Mouse (Mus musculus): ENCODE results near the gene 1700088E04Rik. TPM values are rescaled to one million over a fixed set of nuclear protein-coding genes. Genes with fewer than 3 reads are reported as not detected.

The 1700088E04Rik gene
- 25.5 TPM for polyA plus RNA-seq (2014; fragmentation: Illumina TruSeq; extraction: RNeasy Lipid Tissue Mini Kit (QIAGEN cat#74804); ENCODE audit: insufficient read depth, low read depth, low replicate concordance)

DNA sequence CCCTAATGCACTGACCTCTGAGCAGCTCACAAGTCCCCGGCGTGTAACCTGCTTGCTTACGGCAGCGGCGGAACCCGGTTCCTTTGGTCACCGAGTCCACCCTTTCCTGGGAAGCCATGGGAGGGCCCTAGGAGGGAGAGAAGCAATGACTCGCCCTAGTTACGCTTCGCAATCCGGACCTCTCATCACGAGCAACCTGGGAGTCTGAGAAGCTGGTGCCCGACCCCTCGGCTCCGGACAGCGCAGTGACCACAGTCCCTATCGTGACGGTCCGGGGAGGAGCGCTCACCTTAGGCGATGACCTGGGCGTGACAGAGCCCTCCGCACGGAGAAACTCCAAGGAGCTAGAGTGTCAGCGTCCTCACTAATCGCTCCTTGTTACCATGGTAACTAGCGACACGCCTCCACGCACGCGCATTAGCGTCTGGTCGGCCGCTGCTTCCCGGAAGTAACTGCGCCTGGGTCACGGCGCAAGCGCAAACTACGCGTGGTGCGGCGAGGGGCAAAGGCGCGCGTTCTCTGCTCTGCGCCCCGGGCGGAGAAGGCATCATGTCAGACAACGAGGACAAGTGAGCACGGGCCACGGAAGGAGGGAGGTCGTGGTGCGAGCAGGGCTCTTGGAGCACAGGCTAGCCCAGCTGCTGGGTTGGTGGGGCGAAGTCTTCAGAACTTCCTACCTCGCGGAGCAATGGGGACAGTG lies at the start of gene 1700088E04Rik, which contains the start of gene Polr2f:
TSS of gene 1700088E04Rik (minus strand) at position 388 of the 700 bp plus-strand sequence.
TSS of gene Polr2f (plus strand) at position 144 of the 700 bp plus-strand sequence.

GRCm38 (mm10) chr15:79165140-79165539 lies 24.1 kb upstream of the 1700088E04Rik start, which contains the start of gene Sox10:
Gene Sox10 (minus strand): TSS chr15:79165240.

GRCm38 (mm10) chr15:79108421-79109320 lies 32.4 kb downstream of the 1700088E04Rik start, which contains the start of gene Micall1:
Gene Micall1 (plus strand): TSS chr15:79108898.

Other genes with a start within 250 kb of the 1700088E04Rik start
- gene Gm49510, start 241.6 kb downstream of the 1700088E04Rik start, polyA plus RNA-seq (2014; fragmentation: Illumina TruSeq; extraction: RNeasy Lipid Tissue Mini Kit (QIAGEN cat#74804); ENCODE audit: insufficient read depth, low read depth, low replicate concordance): not detected
- 11.6 TPM for gene Sh3bp1, start 241.5 kb downstream of the 1700088E04Rik start, polyA plus RNA-seq (2014; fragmentation: Illumina TruSeq; extraction: RNeasy Lipid Tissue Mini Kit (QIAGEN cat#74804); ENCODE audit: insufficient read depth, low read depth, low replicate concordance)
- gene Pdxp, start 227.3 kb downstream of the 1700088E04Rik start, polyA plus RNA-seq (2014; fragmentation: Illumina TruSeq; extraction: RNeasy Lipid Tissue Mini Kit (QIAGEN cat#74804); ENCODE audit: insufficient read depth, low read depth, low replicate concordance): 1.4 TPM
- 364 TPM for gene Lgals1, start 214.5 kb downstream of the 1700088E04Rik start, polyA plus RNA-seq (2014; fragmentation: Illumina TruSeq; extraction: RNeasy Lipid Tissue Mini Kit (QIAGEN cat#74804); ENCODE audit: insufficient read depth, low read depth, low replicate concordance)
- 24.6 TPM for gene Nol12, start 206.3 kb downstream of the 1700088E04Rik start, polyA plus RNA-seq (2014; fragmentation: Illumina TruSeq; extraction: RNeasy Lipid Tissue Mini Kit (QIAGEN cat#74804); ENCODE audit: insufficient read depth, low read depth, low replicate concordance)
- gene Triobp, start 193.5 kb downstream of the 1700088E04Rik start, polyA plus RNA-seq (2014; fragmentation: Illumina TruSeq; extraction: RNeasy Lipid Tissue Mini Kit (QIAGEN cat#74804); ENCODE audit: insufficient read depth, low read depth, low replicate concordance): 23.1 TPM
- gene H1f0, start 112.8 kb downstream of the 1700088E04Rik start, polyA plus RNA-seq (2014; fragmentation: Illumina TruSeq; extraction: RNeasy Lipid Tissue Mini Kit (QIAGEN cat#74804); ENCODE audit: insufficient read depth, low read depth, low replicate concordance): 89.9 TPM
- not detected for gene Galr3, start 99.4 kb downstream of the 1700088E04Rik start, polyA plus RNA-seq (2014; fragmentation: Illumina TruSeq; extraction: RNeasy Lipid Tissue Mini Kit (QIAGEN cat#74804); ENCODE audit: insufficient read depth, low read depth, low replicate concordance)
- 22.8 TPM for gene Ankrd54, start 78.4 kb downstream of the 1700088E04Rik start, polyA plus RNA-seq (2014; fragmentation: Illumina TruSeq; extraction: RNeasy Lipid Tissue Mini Kit (QIAGEN cat#74804); ENCODE audit: insufficient read depth, low read depth, low replicate concordance)
- gene Eif3l, start 66.1 kb downstream of the 1700088E04Rik start, polyA plus RNA-seq (2014; fragmentation: Illumina TruSeq; extraction: RNeasy Lipid Tissue Mini Kit (QIAGEN cat#74804); ENCODE audit: insufficient read depth, low read depth, low replicate concordance): 61.9 TPM
- 9.4 TPM for gene Micall1, start 32.4 kb downstream of the 1700088E04Rik start, polyA plus RNA-seq (2014; fragmentation: Illumina TruSeq; extraction: RNeasy Lipid Tissue Mini Kit (QIAGEN cat#74804); ENCODE audit: insufficient read depth, low read depth, low replicate concordance)
- gene Polr2f, start 244 bp downstream of the 1700088E04Rik start, polyA plus RNA-seq (2014; fragmentation: Illumina TruSeq; extraction: RNeasy Lipid Tissue Mini Kit (QIAGEN cat#74804); ENCODE audit: insufficient read depth, low read depth, low replicate concordance): 117 TPM
- 0.17 TPM for gene Sox10, start 24.0 kb upstream of the 1700088E04Rik start, polyA plus RNA-seq (2014; fragmentation: Illumina TruSeq; extraction: RNeasy Lipid Tissue Mini Kit (QIAGEN cat#74804); ENCODE audit: insufficient read depth, low read depth, low replicate concordance)
- 13.2 TPM for gene Pick1, start 87.9 kb upstream of the 1700088E04Rik start, polyA plus RNA-seq (2014; fragmentation: Illumina TruSeq; extraction: RNeasy Lipid Tissue Mini Kit (QIAGEN cat#74804); ENCODE audit: insufficient read depth, low read depth, low replicate concordance)
- 0.14 TPM for gene Gm49486, start 88.1 kb upstream of the 1700088E04Rik start, polyA plus RNA-seq (2014; fragmentation: Illumina TruSeq; extraction: RNeasy Lipid Tissue Mini Kit (QIAGEN cat#74804); ENCODE audit: insufficient read depth, low read depth, low replicate concordance)
- gene Slc16a8, start 113.5 kb upstream of the 1700088E04Rik start, polyA plus RNA-seq (2014; fragmentation: Illumina TruSeq; extraction: RNeasy Lipid Tissue Mini Kit (QIAGEN cat#74804); ENCODE audit: insufficient read depth, low read depth, low replicate concordance): not detected
- 0.62 TPM for gene Baiap2l2, start 144.3 kb upstream of the 1700088E04Rik start, polyA plus RNA-seq (2014; fragmentation: Illumina TruSeq; extraction: RNeasy Lipid Tissue Mini Kit (QIAGEN cat#74804); ENCODE audit: insufficient read depth, low read depth, low replicate concordance)
- gene Pla2g6, start 187.1 kb upstream of the 1700088E04Rik start, polyA plus RNA-seq (2014; fragmentation: Illumina TruSeq; extraction: RNeasy Lipid Tissue Mini Kit (QIAGEN cat#74804); ENCODE audit: insufficient read depth, low read depth, low replicate concordance): 6.3 TPM
- gene Maff, start 205.4 kb upstream of the 1700088E04Rik start, polyA plus RNA-seq (2014; fragmentation: Illumina TruSeq; extraction: RNeasy Lipid Tissue Mini Kit (QIAGEN cat#74804); ENCODE audit: insufficient read depth, low read depth, low replicate concordance): 20.4 TPM

All from lung, adult 10 weeks (tissue).